13 mouse cellular contexts compared by ENCODE assay signal in genomic region chr12:44987762-44988161, GRCm38 (mm10).
"Had no signal": no experiment of that assay in that cellular context is flagged by ENCODE, and none has a peak within 500 bp of the region (broad histone marks: within the 10 kb centered on the region; RNA-seq: fewer than 3 reads in every experiment).

No protein-coding gene starts in this region.

- H3K27me3 ChIP-seq: limb, embryonic 13.5 days; liver, embryonic 15.5 days; neural tube, embryonic 15.5 days had no signal

- H3K9ac ChIP-seq: limb, embryonic 13.5 days; liver, embryonic 15.5 days; neural tube, embryonic 15.5 days had no signal

- DNase-seq: kidney, adult 8-10 months; kidney, postnatal 25 days; layer of hippocampus, adult 9-11 months; left cerebral cortex, postnatal 4 days; midbrain, embryonic 14.5 days; right cerebral cortex, adult 18-20 months; right cerebral cortex, postnatal 25 days; thymus, postnatal 36 days had no signal

- H3K4me3 ChIP-seq: limb, embryonic 13.5 days; liver, embryonic 15.5 days; myocyte; neural tube, embryonic 15.5 days had no signal

- ATAC-seq: intestine, postnatal 0 days had no signal

- H3K4me1 ChIP-seq: liver, embryonic 15.5 days; neural tube, embryonic 15.5 days had no signal

- H3K27ac ChIP-seq: limb, embryonic 13.5 days; liver, embryonic 15.5 days; neural tube, embryonic 15.5 days had no signal

- H3K9me3 ChIP-seq: limb, embryonic 13.5 days; liver, embryonic 15.5 days; neural tube, embryonic 15.5 days had no signal

- H3K36me3 ChIP-seq: limb, embryonic 13.5 days; liver, embryonic 15.5 days; neural tube, embryonic 15.5 days had no signal

- H3K4me2 ChIP-seq: limb, embryonic 13.5 days; liver, embryonic 15.5 days; neural tube, embryonic 15.5 days had no signal
